Mouse (Mus musculus) forebrain, embryonic 13.5 days (tissue): ENCODE data around the gene Sar1a. TPM values are rescaled to one million over a fixed set of nuclear protein-coding genes. Genes with fewer than 3 reads are reported as not detected.

ENCODE experiments used
- ATAC-seq: fragments of 200-750 bp; cut with Nextera tagmentation; 2 replicates; pipeline ENCODE4 v1.8.0; 2017
- H3K27ac ChIP-seq: fragments of 300-500 bp; sonication (generic); 2 replicates; pipeline ENCODE4 v1.5.1; 2015; ENCODE audit warnings: inconsistent platforms, mild to moderate bottlenecking, moderate library complexity
- H3K27me3 ChIP-seq: fragments of 300-500 bp; sonication (generic); 2 replicates; pipeline ENCODE4 v1.6.1; 2015; ENCODE audit warnings: mild to moderate bottlenecking, inconsistent platforms
- H3K36me3 ChIP-seq: fragments of 300-500 bp; sonication (generic); 2 replicates; pipeline ENCODE4 v1.6.1; 2015; ENCODE audit warnings: mild to moderate bottlenecking, inconsistent platforms; ENCODE audit not compliant: poor library complexity, severe bottlenecking
- H3K4me1 ChIP-seq: fragments of 300-500 bp; sonication (generic); 2 replicates; pipeline ENCODE4 v1.6.1; 2015; ENCODE audit warnings: inconsistent platforms
- H3K4me2 ChIP-seq: fragments of 300-500 bp; sonication (generic); 2 replicates; pipeline ENCODE4 v1.6.1; 2015; ENCODE audit warnings: inconsistent platforms, mild to moderate bottlenecking, moderate library complexity
- H3K4me3 ChIP-seq: fragments of 300-500 bp; sonication (generic); 2 replicates; pipeline ENCODE4 v1.5.1; 2015; ENCODE audit warnings: mild to moderate bottlenecking, inconsistent platforms
- H3K9ac ChIP-seq: fragments of 300-500 bp; sonication (generic); 2 replicates; pipeline ENCODE4 v1.6.1; 2015; ENCODE audit warnings: mild to moderate bottlenecking, inconsistent platforms
- H3K9me3 ChIP-seq: fragments of 300-500 bp; sonication (generic); replicated peaks from 2 replicates; pipeline ENCODE4 v1.6.1; 2016; ENCODE audit warnings: inconsistent platforms
- WGBS: fragments of 180-500 bp; shearing (Covaris S2); methylation state at CpG from one replicate; pipeline ENCODE4 v1.1.7; 2015; 5-methylcytosine and 5-hydroxymethylcytosine counted together
- polyA plus RNA-seq: library from polyadenylated mRNA; unstranded; fragments of >200 nt; fragmentation: Nextera tagmentation; extraction: Ambion mirVana; gene quantifications from 2 replicates; pipeline ENCODE4 v1.2.1, GENCODE M21; 2015

The Sar1a gene
- polyA plus RNA-seq, 1 experiment from 2014 or later: 205 TPM

- Histone ChIP-seq H3K27me3 (peaks cover 10% of the 10 kb centered on the region), H3K9me3 (no peaks in the 10 kb centered on the region), H3K36me3 (no peaks in the 10 kb centered on the region), H3K4me1 (peaks cover 9% of the 10 kb centered on the region), H3K4me3 (peak overlapping the region; percentile 47; the same call in 1 of the 2 replicates), H3K4me2 (peak overlapping the region; percentile 81), H3K9ac (no peak overlapping the region), H3K27ac (no peak overlapping the region)
- ATAC-seq: no peak
- 74% methylated on average over 7 of the region's 7 CpGs for WGBS
Observed at GRCm38 (mm10) chr10:61715996-61716864, 36.1 kb downstream of the Sar1a start.

DNA sequence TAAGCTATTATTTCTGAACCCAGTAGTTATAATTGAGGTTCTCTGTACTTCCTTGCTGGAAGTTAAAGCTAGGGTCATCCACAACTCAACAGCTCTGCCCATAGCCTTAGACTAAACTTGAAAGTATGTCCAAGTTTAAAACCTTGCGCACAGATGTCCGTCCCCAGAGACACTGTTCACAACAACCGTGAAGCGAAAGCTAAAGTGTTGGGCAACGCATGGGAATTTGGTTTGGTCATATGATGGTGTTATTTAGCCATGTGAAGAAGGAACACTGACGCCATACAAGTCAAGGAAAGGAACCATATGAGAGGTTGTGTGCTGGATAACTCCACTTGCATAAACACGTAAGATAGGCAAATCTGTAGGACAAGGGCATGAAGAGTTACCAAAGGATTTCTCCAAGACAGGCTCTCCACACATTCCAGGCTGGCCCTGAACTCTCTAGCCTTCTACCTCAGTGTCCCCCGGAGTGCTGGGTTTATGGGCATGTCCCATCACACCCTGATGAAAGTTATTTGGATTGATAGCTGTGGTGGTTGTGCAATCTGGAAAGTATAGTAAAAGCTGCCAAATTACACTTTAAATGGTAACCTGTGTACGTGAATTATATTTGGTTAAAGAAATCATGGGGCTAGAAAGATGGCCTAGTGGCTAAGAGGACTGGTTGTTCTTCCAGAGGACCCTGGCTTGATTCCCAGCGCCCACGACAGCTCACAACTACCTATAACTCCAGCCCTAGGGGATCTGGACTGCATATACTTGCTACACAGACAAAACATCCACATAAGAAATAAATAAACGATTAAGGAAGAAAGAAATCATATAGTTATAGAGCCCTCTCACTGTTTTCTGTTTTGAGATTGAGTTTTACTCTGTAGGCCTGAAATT is 37.6 kb downstream of the Sar1a start:
- Histone ChIP-seq H3K36me3 (no peaks in the 10 kb centered on the region), H3K9me3 (no peaks in the 10 kb centered on the region), H3K27me3 (peaks cover 10% of the 10 kb centered on the region), H3K27ac (no peak overlapping the region), H3K4me2 (no peak overlapping the region), H3K4me1 (peaks cover 9% of the 10 kb centered on the region), H3K9ac (no peak overlapping the region), H3K4me3 (no peak overlapping the region)
- ATAC-seq: no peak
- WGBS: 94% methylated on average over 12 of the region's 12 CpGs

DNA sequence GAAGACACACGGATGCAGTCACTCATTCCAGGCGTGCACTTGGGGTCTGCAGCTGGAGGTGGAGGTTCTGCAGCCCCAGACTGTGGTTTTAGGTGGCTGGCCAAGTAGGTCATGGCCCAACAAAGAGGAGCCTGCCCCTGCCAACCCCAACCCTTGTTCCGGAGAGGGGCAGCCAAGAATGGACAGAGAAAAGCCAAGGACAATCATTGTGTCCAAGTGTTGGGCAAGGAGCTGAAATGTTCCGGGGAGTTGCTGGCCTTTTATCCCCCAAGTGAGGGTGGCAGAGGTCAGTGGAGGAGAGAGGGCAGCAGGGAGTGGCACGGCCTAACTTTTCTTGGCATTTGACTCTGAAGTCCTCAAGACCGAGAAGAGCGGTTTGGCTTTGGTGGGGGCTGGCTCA is 40.2 kb downstream of the Sar1a start:
- Histone ChIP-seq H3K9me3 (no peaks in the 10 kb centered on the region), H3K4me3 (no peak overlapping the region), H3K27me3 (peaks cover 4% of the 10 kb centered on the region), H3K9ac (no peak overlapping the region), H3K27ac (no peak overlapping the region), H3K4me1 (peaks cover 5% of the 10 kb centered on the region), H3K36me3 (no peaks in the 10 kb centered on the region), H3K4me2 (no peak overlapping the region)
- no peak for ATAC-seq
- 92% methylated on average over 7 of the region's 7 CpGs for WGBS

DNA sequence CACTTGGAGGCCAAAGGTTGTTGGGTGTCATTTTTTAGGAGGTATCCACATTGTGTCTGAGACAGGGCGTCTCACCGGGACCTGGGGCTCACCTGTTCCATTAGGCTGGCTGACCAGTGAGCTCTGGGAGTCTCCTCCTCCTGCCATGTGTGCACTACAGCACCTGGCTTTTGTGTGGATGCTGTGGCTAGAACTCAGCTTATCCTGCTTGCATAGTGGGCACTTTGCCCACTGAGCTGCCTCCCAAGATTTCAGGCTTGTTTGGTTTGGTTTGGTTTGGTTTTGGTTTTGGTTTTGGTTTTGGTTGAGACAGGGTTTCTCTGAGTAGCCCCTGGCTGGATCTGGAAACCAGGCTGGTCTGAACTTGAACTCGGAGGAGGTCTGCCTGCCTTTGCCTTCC is 42.1 kb downstream of the Sar1a start:
- 78% methylated on average over 3 of the region's 3 CpGs for WGBS
- ATAC-seq: no peak
- Histone ChIP-seq H3K36me3 (no peaks in the 10 kb centered on the region), H3K4me3 (no peak overlapping the region), H3K9me3 (no peaks in the 10 kb centered on the region), H3K27ac (no peak overlapping the region), H3K9ac (no peak overlapping the region), H3K4me1 (no peaks in the 10 kb centered on the region), H3K27me3 (no peaks in the 10 kb centered on the region), H3K4me2 (no peak overlapping the region)

GRCm38 (mm10) chr10:61723271-61723670 is 43.2 kb downstream of the Sar1a start:
- H3K9me3 ChIP-seq: no peaks in the 10 kb centered on the region
- WGBS: 76% methylated on average over 6 of the region's 6 CpGs
- no peaks in the 10 kb centered on the region for H3K36me3 ChIP-seq
- no peak overlapping the region for H3K4me2 ChIP-seq
- H3K4me1 ChIP-seq: no peaks in the 10 kb centered on the region
- no peak for ATAC-seq
- H3K9ac ChIP-seq: no peak overlapping the region
- H3K27ac ChIP-seq: no peak overlapping the region
- H3K4me3 ChIP-seq: no peak overlapping the region
- no peaks in the 10 kb centered on the region for H3K27me3 ChIP-seq

DNA sequence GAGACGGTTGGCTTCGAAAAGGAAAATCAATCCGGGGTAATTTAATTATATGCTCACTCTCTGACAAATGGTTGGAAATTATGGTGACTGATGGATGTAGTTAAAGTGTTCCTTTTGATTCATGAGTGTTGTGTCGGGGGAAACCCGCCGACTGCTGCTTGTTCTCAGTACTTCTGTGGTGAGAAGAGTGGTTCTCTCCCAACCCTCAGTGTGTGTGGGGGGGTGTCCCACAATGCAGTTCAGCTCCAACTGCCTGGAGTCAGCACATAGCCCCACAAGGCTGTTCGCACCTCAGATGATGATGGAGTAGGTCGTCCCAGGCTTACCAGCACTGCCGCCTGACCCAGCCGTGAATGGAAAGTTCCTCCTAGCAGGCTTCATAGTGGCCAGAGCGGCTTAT is 49.1 kb downstream of the Sar1a start:
- H3K36me3 ChIP-seq: no peaks in the 10 kb centered on the region
- no peaks in the 10 kb centered on the region for H3K27me3 ChIP-seq
- no peak overlapping the region for H3K4me3 ChIP-seq
- no peak overlapping the region for H3K9ac ChIP-seq
- WGBS: 87% methylated on average over 11 of the region's 11 CpGs
- ATAC-seq: no peak
- no peak overlapping the region for H3K4me2 ChIP-seq
- no peak overlapping the region for H3K27ac ChIP-seq
- 0 out of 2 replicates have a peak, but pooled peaks cover 3% of the 10 kb centered on the region for H3K9me3 ChIP-seq
- no peaks in the 10 kb centered on the region for H3K4me1 ChIP-seq

DNA sequence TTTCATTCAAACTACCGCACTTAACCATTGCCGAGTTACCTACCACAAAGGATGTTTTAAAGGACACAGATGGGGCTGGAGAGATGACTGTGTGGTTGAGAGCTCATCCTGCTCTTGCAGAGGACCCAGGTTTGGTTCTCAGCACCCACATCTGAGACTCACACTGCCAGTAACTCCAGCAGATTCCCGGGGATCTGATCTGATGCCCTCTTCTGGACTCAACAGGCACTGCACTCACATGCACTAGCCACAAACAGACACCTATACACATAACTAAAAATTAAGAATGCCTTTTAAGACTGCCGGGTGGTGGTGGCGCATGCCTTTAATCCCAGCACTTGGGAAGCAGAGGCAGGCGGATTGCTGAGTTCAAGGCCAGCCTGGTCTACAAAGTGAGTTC is 50.1 kb downstream of the Sar1a start:
- WGBS: 93% methylated on average over 6 of the region's 6 CpGs
- Histone ChIP-seq H3K4me2 (no peak overlapping the region), H3K36me3 (no peaks in the 10 kb centered on the region)

DNA sequence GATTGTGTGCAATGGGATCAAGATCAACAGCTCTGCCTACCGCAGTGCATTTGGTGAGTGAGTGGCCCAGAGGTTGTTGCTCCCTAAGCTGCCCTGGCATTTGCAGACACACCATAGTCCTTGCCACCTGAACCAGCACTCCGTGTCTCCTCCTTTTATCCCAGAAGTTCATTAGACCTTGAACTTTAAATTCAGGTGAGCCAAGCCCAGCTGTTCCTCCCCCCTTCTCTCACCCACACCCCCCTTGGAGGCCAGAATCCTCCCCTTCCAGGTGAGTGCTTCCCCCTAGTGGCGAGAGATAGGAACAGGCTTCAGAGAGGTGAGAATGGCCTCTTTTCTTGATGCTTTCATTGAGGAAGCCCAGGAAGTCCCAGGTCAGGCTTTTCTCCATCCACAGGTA is 54.3 kb downstream of the Sar1a start:
- Histone ChIP-seq H3K4me1 (no peaks in the 10 kb centered on the region), H3K9ac (no peak overlapping the region), H3K4me3 (no peak overlapping the region), H3K36me3 (peaks cover 30% of the 10 kb centered on the region), H3K9me3 (0 out of 2 replicates have a peak, but pooled peaks cover 3% of the 10 kb centered on the region), H3K27ac (no peak overlapping the region), H3K4me2 (no peak overlapping the region), H3K27me3 (no peaks in the 10 kb centered on the region)
- 44% methylated on average over 3 of the region's 3 CpGs for WGBS
- ATAC-seq: no peak

More for the DNA sequence above, 50.1 kb downstream of the Sar1a start:
- Histone ChIP-seq H3K9ac (no peak overlapping the region), H3K27me3 (no peaks in the 10 kb centered on the region), H3K4me3 (no peak overlapping the region), H3K27ac (no peak overlapping the region), H3K9me3 (0 out of 2 replicates have a peak, but pooled peaks cover 3% of the 10 kb centered on the region), H3K4me1 (no peaks in the 10 kb centered on the region)
- no peak for ATAC-seq

DNA sequence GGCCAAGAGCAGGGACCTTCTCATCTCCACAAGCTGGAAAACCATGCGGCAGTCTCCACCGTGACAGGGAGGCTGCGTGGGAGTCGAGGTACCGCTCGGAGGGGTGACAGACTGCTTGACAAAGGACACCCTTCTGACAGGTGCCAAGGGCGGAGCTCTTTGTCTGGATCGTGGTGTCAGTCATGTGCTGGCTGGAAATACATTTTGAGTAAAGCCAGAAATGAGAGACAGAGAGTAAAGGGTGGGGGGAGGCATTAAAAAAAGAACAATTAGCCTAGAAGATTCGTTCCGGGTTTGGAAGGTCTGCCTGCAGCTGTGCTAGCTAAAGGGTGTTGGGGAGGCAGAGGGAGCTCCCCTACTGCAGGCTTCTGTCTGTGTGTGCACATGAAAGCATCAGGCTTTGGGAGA is 56.6 kb downstream of the Sar1a start:
- Histone ChIP-seq H3K36me3 (peaks cover 53% of the 10 kb centered on the region), H3K27me3 (no peaks in the 10 kb centered on the region), H3K4me2 (no peak overlapping the region), H3K27ac (peak overlapping the region; percentile 68), H3K4me3 (no peak overlapping the region), H3K9me3 (no peaks in the 10 kb centered on the region), H3K9ac (no peak overlapping the region), H3K4me1 (no peaks in the 10 kb centered on the region)
- WGBS: 74% methylated on average over 10 of the region's 10 CpGs
- peak; percentile 58 for ATAC-seq

DNA sequence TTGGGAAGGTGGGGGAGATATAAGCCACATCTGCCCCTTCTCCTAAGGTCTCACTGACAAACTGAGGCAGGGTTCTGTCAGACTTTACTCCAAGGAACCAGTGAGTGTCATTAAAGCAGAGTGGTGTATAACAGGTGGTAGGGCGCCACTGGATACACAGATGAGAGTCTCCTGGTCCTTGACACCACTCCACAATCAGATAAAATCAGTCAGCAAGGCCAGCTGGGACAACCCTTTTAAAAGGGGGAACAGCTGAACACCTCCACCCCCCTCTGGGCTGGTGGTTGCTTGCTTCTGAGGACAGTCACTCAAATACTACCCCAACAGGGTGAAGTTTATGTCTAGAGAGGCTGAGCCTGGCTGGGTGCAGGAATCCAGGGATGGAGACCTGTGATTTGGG is 57.4 kb downstream of the Sar1a start:
- Histone ChIP-seq H3K4me2 (no peak overlapping the region), H3K9me3 (no peaks in the 10 kb centered on the region), H3K27me3 (no peaks in the 10 kb centered on the region), H3K27ac (0 out of 2 replicates have a peak overlapping the region, but pooled peaks have one; percentile 68), H3K4me3 (no peak overlapping the region), H3K9ac (no peak overlapping the region), H3K4me1 (no peaks in the 10 kb centered on the region), H3K36me3 (peaks cover 62% of the 10 kb centered on the region)
- WGBS: 96% methylated on average over 1 of the region's 1 CpGs
- no peak for ATAC-seq

GRCm38 (mm10) chr10:61738126-61738525 is 58.0 kb downstream of the Sar1a start:
- H3K27me3 ChIP-seq: no peaks in the 10 kb centered on the region
- H3K27ac ChIP-seq: no peak overlapping the region
- H3K9ac ChIP-seq: no peak overlapping the region
- H3K36me3 ChIP-seq: peaks cover 68% of the 10 kb centered on the region
- no peak overlapping the region for H3K4me2 ChIP-seq
- 96% methylated on average over 4 of the region's 4 CpGs for WGBS
- no peak for ATAC-seq
- no peak overlapping the region for H3K4me3 ChIP-seq
- H3K4me1 ChIP-seq: no peaks in the 10 kb centered on the region
- no peaks in the 10 kb centered on the region for H3K9me3 ChIP-seq

- Histone ChIP-seq H3K9ac (no peak overlapping the region), H3K4me3 (no peak overlapping the region), H3K9me3 (0 out of 2 replicates have a peak, but pooled peaks cover 4% of the 10 kb centered on the region), H3K4me2 (no peak overlapping the region), H3K4me1 (no peaks in the 10 kb centered on the region), H3K27me3 (no peaks in the 10 kb centered on the region), H3K36me3 (peaks cover 99% of the 10 kb centered on the region), H3K27ac (no peak overlapping the region)
- no peak for ATAC-seq
- WGBS: 87% methylated on average over 1 of the region's 1 CpGs
Observed at GRCm38 (mm10) chr10:61741306-61741705, 61.2 kb downstream of the Sar1a start.
